Mouse (Mus musculus) myocyte (in vitro differentiated cells): ENCODE results near the gene Gtf2h1. TPM values are rescaled to one million over a fixed set of nuclear protein-coding genes. Genes with fewer than 3 reads are reported as not detected.
A peak's percentile ranks its signal among the peaks of the same experiment; 100 is the strongest.

Source experiments
- H3K27me3 ChIP-seq: one replicate; pipeline ENCODE4 v1.6.1; 2011; ENCODE audit not compliant: control insufficient read depth, insufficient read depth, insufficient read length
- H3K36me3 ChIP-seq: one replicate; pipeline ENCODE4 v1.6.1; 2011; ENCODE audit not compliant: control insufficient read depth, insufficient read depth
- H3K4me2 ChIP-seq: one replicate; pipeline ENCODE4 v1.6.1; 2011; ENCODE audit warnings: low read depth, control low read depth
- H3K4me3 ChIP-seq: one replicate; pipeline ENCODE4 v1.5.1; 2011; ENCODE audit warnings: mild to moderate bottlenecking, control low read depth, moderate library complexity
- H3K79me2 ChIP-seq: one replicate; pipeline ENCODE4 v1.6.1; 2011; ENCODE audit not compliant: control insufficient read depth, insufficient read depth
- H3ac ChIP-seq: one replicate; pipeline ENCODE4 v1.6.1; 2011; ENCODE audit not compliant: control insufficient read depth, insufficient read length
- CEBPB ChIP-seq: IDR thresholded peaks from 2 replicates; pipeline ENCODE4 v1.6.1; 2011; ENCODE audit warnings: mild to moderate bottlenecking, moderate library complexity; ENCODE audit not compliant: poor library complexity, insufficient read depth, severe bottlenecking
- E2F4 ChIP-seq: IDR thresholded peaks from one replicate; pipeline ENCODE4 v1.6.1; 2011; ENCODE audit warnings: mild to moderate bottlenecking, control low read depth, moderate library complexity; ENCODE audit not compliant: insufficient read depth
- MAX ChIP-seq: IDR thresholded peaks from one replicate; pipeline ENCODE4 v1.6.1; 2011; ENCODE audit warnings: low read depth, mild to moderate bottlenecking, control low read depth
- MYOD1 ChIP-seq, 3 experiments: IDR thresholded peaks; one replicate each; pipeline ENCODE4 v1.6.1; 2011; ENCODE audit warnings: control low read depth in 2 of 3, low read depth in 2 of 3, mild to moderate bottlenecking in 2 of 3, moderate library complexity in 1 of 3; ENCODE audit not compliant: insufficient read length in 2 of 3, control insufficient read depth in 1 of 3
- MYOG ChIP-seq, 3 experiments: IDR thresholded peaks; one replicate each; pipeline ENCODE4 v1.6.1; 2011; ENCODE audit warnings: control low read depth in 2 of 3, low read depth in 2 of 3, mild to moderate bottlenecking in 2 of 3; ENCODE audit not compliant: insufficient read length in 2 of 3, control insufficient read depth in 1 of 3, insufficient read depth in 1 of 3
- POLR2A ChIP-seq: IDR thresholded peaks from one replicate; pipeline ENCODE4 v1.6.1; 2011; ENCODE audit warnings: low read depth, mild to moderate bottlenecking, control low read depth, moderate library complexity; ENCODE audit not compliant: insufficient read length
- POLR2AphosphoS2 ChIP-seq: IDR thresholded peaks from one replicate; pipeline ENCODE4 v1.6.1; 2011; ENCODE audit warnings: low read depth, control low read depth; ENCODE audit not compliant: insufficient read length
- REST ChIP-seq: IDR thresholded peaks from one replicate; pipeline ENCODE4 v1.6.1; 2011; ENCODE audit warnings: mild to moderate bottlenecking, control low read depth, moderate library complexity; ENCODE audit not compliant: insufficient read depth, insufficient read length
- SRF ChIP-seq: IDR thresholded peaks from one replicate; pipeline ENCODE4 v1.6.1; 2011; ENCODE audit warnings: low read depth; ENCODE audit not compliant: control insufficient read depth, insufficient read length
- TCF12 ChIP-seq: IDR thresholded peaks from one replicate; pipeline ENCODE4 v1.6.1; 2011; ENCODE audit warnings: mild to moderate bottlenecking, control low read depth; ENCODE audit not compliant: poor library complexity, insufficient read depth, severe bottlenecking
- TCF3 ChIP-seq: IDR thresholded peaks from one replicate; pipeline ENCODE4 v1.6.1; 2011; ENCODE audit warnings: low read depth, control low read depth; ENCODE audit not compliant: insufficient read length
- USF1 ChIP-seq: IDR thresholded peaks from one replicate; pipeline ENCODE4 v1.6.1; 2011; ENCODE audit warnings: low read depth, mild to moderate bottlenecking, control low read depth, moderate library complexity
- polyA plus RNA-seq: library from polyadenylated mRNA; unstranded; fragments of >200 nt; fragmentation: generic; extraction: Trizol; gene quantifications from one replicate; pipeline ENCODE4 v1.2.1, GENCODE M21; 2012; ENCODE audit warnings: missing spikeins

Gtf2h1 gene
- polyA plus RNA-seq: 18.0 TPM

GRCm38 (mm10) chr7:46795287-46796205, at the start of gene Gtf2h1, which contains the start of gene Hps5:
Gene Gtf2h1, plus strand, starts transcription at chr7:46796103.
Gene Hps5, minus strand, starts transcription at chr7:46796064.
- TF ChIP-seq POLR2AphosphoS2 (peak; percentile 84), POLR2A (peak; percentile 83), USF1 (peak; percentile 91), MYOD1 (IDR thresholded peaks at IDR 0.05; ENCODE audit: control insufficient read depth in 1 of 3, insufficient read length in 2 of 3, low read depth in 2 of 3) (peak in 1 of 3 experiments; percentile 1), TCF3 (no peak), SRF (no peak), REST (no peak), MAX (no peak), MYOG (IDR thresholded peaks at IDR 0.05; ENCODE audit: control insufficient read depth in 1 of 3, insufficient read depth in 1 of 3, insufficient read length in 2 of 3, low read depth in 2 of 3) (peak in 1 of 3 experiments; percentile 37), CEBPB (no peak), E2F4 (no peak), TCF12 (no peak)
- H3ac ChIP-seq: peak within 1 kb of the TSS; percentile 85

GRCm38 (mm10) chr7:46746381-46746780, 49.5 kb upstream of the Gtf2h1 start:
- H3K27me3 ChIP-seq: no peaks in the 10 kb centered on the region
- no peak for TF ChIP-seq CEBPB
- no peak for TF ChIP-seq TCF3
- no peak for TF ChIP-seq TCF12
- TF ChIP-seq E2F4: no peak
- no peak for TF ChIP-seq REST
- no peak for TF ChIP-seq USF1
- TF ChIP-seq MYOD1 (IDR thresholded peaks at IDR 0.05; ENCODE audit: control insufficient read depth in 1 of 3, insufficient read length in 2 of 3, low read depth in 2 of 3): no peak
- TF ChIP-seq MAX: no peak
- TF ChIP-seq SRF: no peak
- no peak for TF ChIP-seq POLR2AphosphoS2
- no peak for TF ChIP-seq MYOG (IDR thresholded peaks at IDR 0.05; ENCODE audit: control insufficient read depth in 1 of 3, insufficient read depth in 1 of 3, insufficient read length in 2 of 3, low read depth in 2 of 3)
- TF ChIP-seq POLR2A: no peak
- no peak overlapping the region for H3K4me2 ChIP-seq
- no peaks in the 10 kb centered on the region for H3K36me3 ChIP-seq
- H3K79me2 ChIP-seq: no peaks in the 10 kb centered on the region
- no peak overlapping the region for H3K4me3 ChIP-seq
- H3ac ChIP-seq: no peak overlapping the region

More at GRCm38 (mm10) chr7:46795287-46796205, at the start of gene Gtf2h1, which contains the start of gene Hps5:
- H3K4me3 ChIP-seq: peak within 1 kb of the TSS; percentile 80
- H3K79me2 ChIP-seq: peaks cover 61% of the 10 kb centered on the region
- H3K27me3 ChIP-seq: no peaks in the 10 kb centered on the region
- peaks cover 7% of the 10 kb centered on the region for H3K36me3 ChIP-seq
- peak within 1 kb of the TSS; percentile 85 for H3K4me2 ChIP-seq

DNA sequence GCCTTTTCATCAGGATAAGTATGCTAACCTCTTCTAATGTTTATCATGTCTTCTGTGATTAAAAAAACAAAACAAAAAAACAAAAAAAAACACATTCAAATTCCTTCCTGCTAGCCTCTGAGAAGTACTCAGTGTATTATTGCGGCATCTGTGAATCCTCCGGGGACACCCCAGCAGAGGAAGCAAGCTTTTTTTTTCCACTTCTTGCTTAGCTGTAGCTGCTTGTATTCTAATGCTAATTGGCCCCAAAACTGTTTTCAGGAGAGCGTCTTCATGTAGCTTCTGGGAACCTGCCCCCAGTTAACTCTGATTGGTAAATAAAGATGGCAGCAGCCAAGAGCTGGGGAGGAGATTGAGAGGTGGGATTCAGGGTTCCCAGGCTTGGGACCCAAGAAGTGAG, 47.4 kb upstream of the Gtf2h1 start:
- H3K4me2 ChIP-seq: no peak overlapping the region
- TF ChIP-seq SRF (no peak), E2F4 (no peak), REST (no peak), TCF12 (no peak), MAX (no peak), CEBPB (no peak), MYOG (IDR thresholded peaks at IDR 0.05; ENCODE audit: control insufficient read depth in 1 of 3, insufficient read depth in 1 of 3, insufficient read length in 2 of 3, low read depth in 2 of 3) (no peak), MYOD1 (IDR thresholded peaks at IDR 0.05; ENCODE audit: control insufficient read depth in 1 of 3, insufficient read length in 2 of 3, low read depth in 2 of 3) (no peak), POLR2AphosphoS2 (no peak), POLR2A (no peak), USF1 (no peak), TCF3 (no peak)
- no peaks in the 10 kb centered on the region for H3K79me2 ChIP-seq
- H3K27me3 ChIP-seq: no peaks in the 10 kb centered on the region
- H3ac ChIP-seq: no peak overlapping the region
- H3K36me3 ChIP-seq: no peaks in the 10 kb centered on the region
- no peak overlapping the region for H3K4me3 ChIP-seq

- TF ChIP-seq MAX: no peak
- no peak for TF ChIP-seq TCF3
- TF ChIP-seq E2F4: no peak
- no peak for TF ChIP-seq REST
- no peak for TF ChIP-seq POLR2A
- TF ChIP-seq MYOG (IDR thresholded peaks at IDR 0.05; ENCODE audit: control insufficient read depth in 1 of 3, insufficient read depth in 1 of 3, insufficient read length in 2 of 3, low read depth in 2 of 3): no peak
- no peak for TF ChIP-seq TCF12
- TF ChIP-seq CEBPB: no peak
- TF ChIP-seq SRF: no peak
- no peak for TF ChIP-seq USF1
- TF ChIP-seq POLR2AphosphoS2: no peak
- no peak for TF ChIP-seq MYOD1 (IDR thresholded peaks at IDR 0.05; ENCODE audit: control insufficient read depth in 1 of 3, insufficient read length in 2 of 3, low read depth in 2 of 3)
- Histone ChIP-seq H3K36me3 (no peaks in the 10 kb centered on the region), H3K79me2 (no peaks in the 10 kb centered on the region), H3K4me3 (no peak within 1 kb of the TSS), H3K4me2 (no peak within 1 kb of the TSS), H3ac (no peak within 1 kb of the TSS), H3K27me3 (no peaks in the 10 kb centered on the region)
Observed at GRCm38 (mm10) chr7:46751490-46751889, 44.4 kb upstream of the Gtf2h1 start, which contains the start of gene Saa2. Gene Saa2, plus strand, starts transcription at chr7:46751790.
